Mouse (Mus musculus): ENCODE measurements around the gene Slc25a44. TPM values are rescaled to one million over a fixed set of nuclear protein-coding genes. Genes with fewer than 3 reads are reported as not detected.

Gene Slc25a44
- polyA plus RNA-seq, 1 experiment from 2014 or later: 30.4 TPM

- Histone ChIP-seq H3K27ac (ENCODE audit: low read depth, low read length) (no peak overlapping the region), H3K4me1 (replicated peaks; ENCODE audit: control insufficient read depth, insufficient read depth, low read length) (peaks cover 17% of the 10 kb centered on the region), H3K36me3 (ENCODE audit: control insufficient read depth, insufficient read depth) (peaks cover 33% of the 10 kb centered on the region), H3K4me2 (replicated peaks; ENCODE audit: low read depth) (no peak overlapping the region), H3K9ac (ENCODE audit: low read depth, low read length) (no peak overlapping the region), H3K9me3 (ENCODE audit: control insufficient read depth) (no peaks in the 10 kb centered on the region), H3K27me3 (replicated peaks; ENCODE audit: control insufficient read depth, insufficient read depth, low read length) (no peaks in the 10 kb centered on the region), H3K4me3 (ENCODE audit: low read depth, low read length) (no peak overlapping the region)
- no peak for TF ChIP-seq CTCF (IDR thresholded peaks at IDR 0.05; ENCODE audit: low read depth)
- 74% methylated on average over 5 of the region's 5 CpGs for WGBS
- ATAC-seq: no peak
Measured at GRCm38 (mm10) chr3:88452246-88452645, 27.3 kb upstream of the Slc25a44 start.

- TF ChIP-seq CTCF (IDR thresholded peaks at IDR 0.05; ENCODE audit: low read depth): no peak
- Histone ChIP-seq H3K36me3 (ENCODE audit: control insufficient read depth, insufficient read depth) (peaks cover 33% of the 10 kb centered on the region), H3K27me3 (replicated peaks; ENCODE audit: control insufficient read depth, insufficient read depth, low read length) (no peaks in the 10 kb centered on the region), H3K27ac (ENCODE audit: low read depth, low read length) (0 out of 2 replicates have a peak overlapping the region, but pooled peaks have one; percentile 8), H3K4me3 (ENCODE audit: low read depth, low read length) (no peak overlapping the region), H3K4me2 (replicated peaks; ENCODE audit: low read depth) (0 out of 2 replicates have a peak overlapping the region, but pooled peaks have one; percentile 33), H3K9me3 (ENCODE audit: control insufficient read depth) (no peaks in the 10 kb centered on the region), H3K9ac (ENCODE audit: low read depth, low read length) (no peak overlapping the region), H3K4me1 (replicated peaks; ENCODE audit: control insufficient read depth, insufficient read depth, low read length) (peaks cover 26% of the 10 kb centered on the region)
- WGBS: 61% methylated on average over 12 of the region's 12 CpGs
- ATAC-seq: no peak
Measured at GRCm38 (mm10) chr3:88450379-88451131, 25.6 kb upstream of the Slc25a44 start.

DNA sequence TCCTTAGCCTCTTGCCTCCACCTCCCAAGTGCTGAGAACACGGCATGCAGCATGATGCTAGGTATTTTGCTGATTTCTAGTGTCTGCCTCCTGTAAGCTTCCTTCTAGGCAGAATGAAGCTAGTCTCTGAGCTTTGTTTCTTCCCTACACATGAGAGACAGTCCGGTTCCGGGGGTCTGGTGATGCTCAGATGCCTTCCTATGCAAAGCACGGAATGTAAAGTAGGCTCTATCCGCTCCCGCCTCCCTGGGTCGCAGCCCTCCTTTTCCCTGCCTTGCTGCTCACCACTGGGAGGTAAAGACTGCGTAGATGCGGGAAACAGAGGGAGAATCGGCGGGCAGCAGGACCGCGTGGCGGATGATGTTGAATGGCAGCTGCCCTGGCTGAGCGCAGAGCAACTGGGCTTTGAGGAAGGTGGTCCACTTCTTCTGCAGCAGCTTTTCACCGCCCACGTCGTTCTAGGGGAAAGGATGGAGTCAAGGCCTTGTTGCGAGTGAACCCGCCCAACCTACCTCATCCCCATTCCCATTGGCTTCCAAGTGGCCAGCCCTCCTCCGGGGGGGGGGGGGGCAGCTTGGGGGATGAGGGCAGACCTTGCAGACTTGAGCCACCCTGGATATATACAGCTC, 24.6 kb upstream of the Slc25a44 start:
- no peak for ATAC-seq
- no peak for TF ChIP-seq CTCF (IDR thresholded peaks at IDR 0.05; ENCODE audit: low read depth)
- H3K4me3 ChIP-seq (ENCODE audit: low read depth, low read length): no peak overlapping the region
- H3K4me1 ChIP-seq (replicated peaks; ENCODE audit: control insufficient read depth, insufficient read depth, low read length): peaks cover 26% of the 10 kb centered on the region
- 48% methylated on average over 21 of the region's 21 CpGs for WGBS
- H3K27me3 ChIP-seq (replicated peaks; ENCODE audit: control insufficient read depth, insufficient read depth, low read length): no peaks in the 10 kb centered on the region
- peak overlapping the region; percentile 92 for H3K27ac ChIP-seq (ENCODE audit: low read depth, low read length)
- peaks cover 39% of the 10 kb centered on the region for H3K36me3 ChIP-seq (ENCODE audit: control insufficient read depth, insufficient read depth)
- no peaks in the 10 kb centered on the region for H3K9me3 ChIP-seq (ENCODE audit: control insufficient read depth)
- H3K4me2 ChIP-seq (replicated peaks; ENCODE audit: low read depth): peak overlapping the region; percentile 33
- no peak overlapping the region for H3K9ac ChIP-seq (ENCODE audit: low read depth, low read length)

- ATAC-seq: peak; percentile 79
- TF ChIP-seq CTCF (IDR thresholded peaks at IDR 0.05; ENCODE audit: low read depth): no peak
- no peaks in the 10 kb centered on the region for H3K9me3 ChIP-seq (ENCODE audit: control insufficient read depth)
- H3K36me3 ChIP-seq (ENCODE audit: control insufficient read depth, insufficient read depth): peaks cover 39% of the 10 kb centered on the region
- peak overlapping the region; percentile 92 for H3K27ac ChIP-seq (ENCODE audit: low read depth, low read length)
- no peak overlapping the region for H3K4me3 ChIP-seq (ENCODE audit: low read depth, low read length)
- peak overlapping the region; percentile 13; the same call in 1 of the 2 replicates for H3K4me2 ChIP-seq (replicated peaks; ENCODE audit: low read depth)
- no peaks in the 10 kb centered on the region for H3K27me3 ChIP-seq (replicated peaks; ENCODE audit: control insufficient read depth, insufficient read depth, low read length)
- 30% methylated on average over 8 of the region's 8 CpGs for WGBS
- H3K9ac ChIP-seq (ENCODE audit: low read depth, low read length): no peak overlapping the region
- H3K4me1 ChIP-seq (replicated peaks; ENCODE audit: control insufficient read depth, insufficient read depth, low read length): peaks cover 26% of the 10 kb centered on the region
Measured at GRCm38 (mm10) chr3:88448443-88448842, 23.5 kb upstream of the Slc25a44 start.

DNA sequence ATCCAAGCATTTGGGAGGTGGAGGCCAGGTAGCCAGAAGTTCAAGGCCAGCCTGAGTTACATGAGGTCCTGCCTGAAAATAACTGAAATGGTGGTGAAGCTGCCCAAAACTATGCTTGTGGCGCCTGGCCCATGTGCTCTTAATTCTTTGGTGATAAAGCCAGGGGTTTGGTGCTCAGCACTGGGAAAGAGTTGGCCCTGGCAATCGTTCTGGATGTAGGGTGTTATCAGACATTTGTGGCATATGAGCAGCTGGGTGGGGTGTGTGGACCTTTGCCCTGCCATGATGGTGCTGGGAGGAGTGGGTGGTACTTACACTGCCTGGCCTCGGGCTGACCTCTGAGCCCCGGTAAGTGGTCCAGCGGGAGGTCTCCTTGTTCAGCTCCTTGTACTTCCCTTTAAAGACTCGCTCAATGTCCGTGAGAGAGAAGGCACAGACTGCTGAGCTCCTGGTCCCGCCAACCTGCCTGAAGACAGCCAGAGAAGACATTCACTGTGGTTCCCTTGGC, 22.8 kb upstream of the Slc25a44 start:
- H3K9ac ChIP-seq (ENCODE audit: low read depth, low read length): peak overlapping the region; percentile 28; the same call in 1 of the 2 replicates
- ATAC-seq: peak; percentile 56; the same call in 1 of the 2 replicates
- peak overlapping the region; percentile 92 for H3K27ac ChIP-seq (ENCODE audit: low read depth, low read length)
- peaks cover 25% of the 10 kb centered on the region for H3K4me1 ChIP-seq (replicated peaks; ENCODE audit: control insufficient read depth, insufficient read depth, low read length)
- peak overlapping the region; percentile 13; the same call in 1 of the 2 replicates for H3K4me2 ChIP-seq (replicated peaks; ENCODE audit: low read depth)
- H3K9me3 ChIP-seq (ENCODE audit: control insufficient read depth): no peaks in the 10 kb centered on the region
- no peak for TF ChIP-seq CTCF (IDR thresholded peaks at IDR 0.05; ENCODE audit: low read depth)
- WGBS: 35% methylated on average over 8 of the region's 8 CpGs
- peaks cover 38% of the 10 kb centered on the region for H3K36me3 ChIP-seq (ENCODE audit: control insufficient read depth, insufficient read depth)
- no peaks in the 10 kb centered on the region for H3K27me3 ChIP-seq (replicated peaks; ENCODE audit: control insufficient read depth, insufficient read depth, low read length)
- no peak overlapping the region for H3K4me3 ChIP-seq (ENCODE audit: low read depth, low read length)

DNA sequence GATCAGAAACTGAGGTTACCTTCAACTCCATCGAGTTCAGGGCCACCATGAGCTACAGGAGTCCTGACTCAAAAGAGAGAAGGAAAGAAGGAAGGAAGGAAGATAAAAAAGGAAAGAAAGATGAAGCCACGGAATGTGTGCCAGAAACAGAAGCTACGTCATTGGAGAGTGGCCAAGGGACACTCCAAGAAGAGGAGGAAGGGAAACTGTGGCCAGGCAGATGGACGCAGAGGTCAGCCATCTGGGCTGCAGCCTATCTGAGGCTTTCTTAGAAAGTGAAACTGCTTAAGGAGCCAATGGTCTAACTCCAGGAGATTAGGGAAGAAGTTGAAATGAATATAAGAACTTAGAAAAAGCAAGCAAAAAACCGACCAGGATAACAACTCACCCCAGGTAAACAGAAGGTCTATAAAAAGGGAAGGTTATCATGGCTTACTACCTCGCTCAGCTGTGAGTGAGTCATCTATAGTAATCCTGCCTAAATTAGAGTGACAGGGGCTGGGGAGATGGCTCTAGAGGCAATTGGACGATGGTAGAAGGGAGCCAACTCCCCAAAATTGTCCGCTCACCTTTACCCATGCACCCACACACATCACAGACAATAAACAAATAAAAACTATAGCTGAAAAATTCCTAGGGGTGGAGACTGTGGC, 21.7 kb upstream of the Slc25a44 start:
- H3K9me3 ChIP-seq (ENCODE audit: control insufficient read depth): no peaks in the 10 kb centered on the region
- 29% methylated on average over 8 of the region's 8 CpGs for WGBS
- no peaks in the 10 kb centered on the region for H3K27me3 ChIP-seq (replicated peaks; ENCODE audit: control insufficient read depth, insufficient read depth, low read length)
- 0 out of 2 replicates have a peak overlapping the region, but pooled peaks have one; percentile 9 for H3K4me2 ChIP-seq (replicated peaks; ENCODE audit: low read depth)
- H3K4me1 ChIP-seq (replicated peaks; ENCODE audit: control insufficient read depth, insufficient read depth, low read length): peaks cover 25% of the 10 kb centered on the region
- no peak overlapping the region for H3K4me3 ChIP-seq (ENCODE audit: low read depth, low read length)
- no peak for ATAC-seq
- peaks cover 26% of the 10 kb centered on the region; the same call in 1 of the 2 replicates for H3K36me3 ChIP-seq (ENCODE audit: control insufficient read depth, insufficient read depth)
- no peak for TF ChIP-seq CTCF (IDR thresholded peaks at IDR 0.05; ENCODE audit: low read depth)
- no peak overlapping the region for H3K9ac ChIP-seq (ENCODE audit: low read depth, low read length)
- peak overlapping the region; percentile 92 for H3K27ac ChIP-seq (ENCODE audit: low read depth, low read length)

Measured in intestine, postnatal 0 days (tissue).